Mouse (Mus musculus) urinary bladder, postnatal 10 days (tissue): ENCODE measurements around the gene Tmcc2.

ENCODE experiments used
- DNase-seq: peaks from one replicate; pipeline ENCODE4 v3.0.0; 2022; ENCODE audit warnings: low spot score

Tmcc2 gene

GRCm38 (mm10) chr1:132341731-132342501, 49.2 kb downstream of the Tmcc2 start:
- DNase-seq, result no peak

- no peak for DNase-seq
These were observed 52.9 kb downstream of the Tmcc2 start for GRCm38 (mm10) chr1:132338027-132338660.

GRCm38 (mm10) chr1:132336921-132337320, 54.2 kb downstream of the Tmcc2 start:
- DNase-seq, result no peak

- no peak for DNase-seq
These were observed 55.6 kb downstream of the Tmcc2 start for GRCm38 (mm10) chr1:132335378-132335965.

GRCm38 (mm10) chr1:132334178-132334801, 56.8 kb downstream of the Tmcc2 start:
- no peak for DNase-seq

- no peak for DNase-seq
These were observed 57.4 kb downstream of the Tmcc2 start for GRCm38 (mm10) chr1:132333675-132334141.

- DNase-seq, result no peak
These were observed 57.9 kb downstream of the Tmcc2 start for GRCm38 (mm10) chr1:132333201-132333600.

GRCm38 (mm10) chr1:132331283-132331682, 59.8 kb downstream of the Tmcc2 start:
- DNase-seq, result no peak

GRCm38 (mm10) chr1:132330397-132330796, 60.7 kb downstream of the Tmcc2 start:
- DNase-seq, result no peak

- no peak for DNase-seq
These were observed 61.4 kb downstream of the Tmcc2 start for GRCm38 (mm10) chr1:132329656-132330055.

GRCm38 (mm10) chr1:132328565-132328964, 62.5 kb downstream of the Tmcc2 start:
- no peak for DNase-seq

GRCm38 (mm10) chr1:132327477-132327876, 63.6 kb downstream of the Tmcc2 start:
- DNase-seq, result no peak

GRCm38 (mm10) chr1:132326777-132327176, 64.3 kb downstream of the Tmcc2 start:
- no peak for DNase-seq

- no peak for DNase-seq
These were observed 68.2 kb downstream of the Tmcc2 start for GRCm38 (mm10) chr1:132322711-132323542.

- DNase-seq, result no peak
These were observed 69.1 kb downstream of the Tmcc2 start for GRCm38 (mm10) chr1:132321821-132322580.

- DNase-seq, result peak; percentile 40
These were observed 71.8 kb downstream of the Tmcc2 start for GRCm38 (mm10) chr1:132319242-132319641.

GRCm38 (mm10) chr1:132317894-132318863, 72.9 kb downstream of the Tmcc2 start:
- no peak for DNase-seq

- no peak for DNase-seq
These were observed 73.7 kb downstream of the Tmcc2 start for GRCm38 (mm10) chr1:132317413-132317812.

- DNase-seq, result no peak
These were observed 74.5 kb downstream of the Tmcc2 start for GRCm38 (mm10) chr1:132316625-132316994.
